8 mouse cellular contexts compared by ENCODE assay signal in genomic region chr8:84794486-84794885, GRCm38 (mm10). TPM values are rescaled to one million over a fixed set of nuclear protein-coding genes. Genes with fewer than 3 reads are reported as not detected.
A peak's percentile ranks its signal among the peaks of the same experiment; 100 is the strongest.
DNase-seq lines count a peak whose midpoint lies in the region; ATAC-seq and TF ChIP-seq lines count a peak whose summit lies in the region.

No protein-coding gene starts in this region.

- no peak overlapping the region for H3K27ac ChIP-seq in forebrain, embryonic 10.5 days
- H3K27ac ChIP-seq in forebrain, embryonic 11.5 days (ENCODE audit: low read depth, low read length), result no peak overlapping the region
- H3K27ac ChIP-seq in lung, embryonic 15.5 days, result peak overlapping the region; percentile 89
- H3K27ac ChIP-seq in heart, postnatal 0 days (ENCODE audit: low read depth), result peak overlapping the region; percentile 40
- H3K27ac ChIP-seq in small intestine, adult 2 months (ENCODE audit: insufficient read depth, low read depth, low read length), result 0 out of 2 replicates have a peak overlapping the region, but pooled peaks have one; percentile 23

- TF ChIP-seq CTCF in heart, postnatal 0 days (IDR thresholded peaks at IDR 0.05; ENCODE audit: low read depth), result no peak
- TF ChIP-seq CTCF in small intestine, adult 2 months (IDR thresholded peaks at IDR 0.05; ENCODE audit: extremely low read depth, insufficient read length, insufficient replicate concordance, low read depth, low read length), result no peak

- ATAC-seq in forebrain, embryonic 11.5 days (replicated peaks; ENCODE audit: low FRiP score), result no peak
- peak; percentile 10; the same call in 1 of the 2 replicates for ATAC-seq in lung, embryonic 15.5 days (ENCODE audit: borderline replicate concordance, extremely low read depth, low FRiP score, low TSS enrichment)
- no peak for ATAC-seq in heart, postnatal 0 days (ENCODE audit: insufficient read depth, low read depth)

- 51% methylated on average over 7 of the region's 7 CpGs for WGBS in forebrain, embryonic 10.5 days
- WGBS in forebrain, embryonic 11.5 days, result 40% methylated on average over 7 of the region's 7 CpGs
- 40% methylated on average over 7 of the region's 7 CpGs for WGBS in lung, embryonic 15.5 days
- WGBS in heart, postnatal 0 days, result 57% methylated on average over 7 of the region's 7 CpGs
- WGBS in small intestine, adult 2 months, result 78% methylated on average over 7 of the region's 7 CpGs

- no peak for TF ChIP-seq POLR2A in small intestine, adult 2 months (IDR thresholded peaks at IDR 0.05; ENCODE audit: low read depth, low read length)

- no peak for TF ChIP-seq EP300 in heart, postnatal 0 days (IDR thresholded peaks at IDR 0.05; ENCODE audit: low read depth)

- peaks cover 100% of the 10 kb centered on the region for H3K27me3 ChIP-seq in forebrain, embryonic 10.5 days (ENCODE audit: poor library complexity, severe bottlenecking)
- peaks cover 72% of the 10 kb centered on the region for H3K27me3 ChIP-seq in forebrain, embryonic 11.5 days (ENCODE audit: control insufficient read depth, insufficient read depth, low read length)
- no peaks in the 10 kb centered on the region for H3K27me3 ChIP-seq in lung, embryonic 15.5 days
- no peaks in the 10 kb centered on the region for H3K27me3 ChIP-seq in heart, postnatal 0 days (ENCODE audit: control insufficient read depth, insufficient read depth, low read length)
- H3K27me3 ChIP-seq in small intestine, adult 2 months (ENCODE audit: control insufficient read depth, insufficient read depth, low read length), result no peaks in the 10 kb centered on the region

- H3K4me1 ChIP-seq in forebrain, embryonic 10.5 days, result peaks cover 32% of the 10 kb centered on the region
- peaks cover 8% of the 10 kb centered on the region; the same call in 1 of the 2 replicates for H3K4me1 ChIP-seq in forebrain, embryonic 11.5 days (replicated peaks; ENCODE audit: control insufficient read depth, insufficient read depth, low read length)
- peaks cover 79% of the 10 kb centered on the region for H3K4me1 ChIP-seq in lung, embryonic 15.5 days
- peaks cover 30% of the 10 kb centered on the region for H3K4me1 ChIP-seq in heart, postnatal 0 days (ENCODE audit: control insufficient read depth, insufficient read depth)
- peaks cover 11% of the 10 kb centered on the region for H3K4me1 ChIP-seq in small intestine, adult 2 months (ENCODE audit: control insufficient read depth, insufficient read depth, insufficient read length, low read length)

- H3K9ac ChIP-seq in forebrain, embryonic 11.5 days (ENCODE audit: low read length), result no peak overlapping the region
- H3K9ac ChIP-seq in lung, embryonic 15.5 days, result 0 out of 2 replicates have a peak overlapping the region, but pooled peaks have one; percentile 8
- no peak overlapping the region for H3K9ac ChIP-seq in heart, postnatal 0 days (replicated peaks; ENCODE audit: low read depth, low read length)

- no peak for DNase-seq in forebrain, embryonic 10.5 days (ENCODE audit: extremely low spot score, low spot score)
- DNase-seq in forebrain, embryonic 11.5 days (ENCODE audit: low spot score), result no peak
- no peak for DNase-seq in lung, postnatal 14 days
- DNase-seq in heart, postnatal 0 days (ENCODE audit: low spot score), result no peak
- DNase-seq in right cerebral cortex, postnatal 36 days (ENCODE audit: low spot score in 2 of 2), result no peak
- no peak for DNase-seq in spleen, adult 12 weeks (ENCODE audit: low spot score)

- no peaks in the 10 kb centered on the region; the same call in 1 of the 2 replicates for H3K36me3 ChIP-seq in forebrain, embryonic 10.5 days (replicated peaks)
- no peaks in the 10 kb centered on the region for H3K36me3 ChIP-seq in forebrain, embryonic 11.5 days (ENCODE audit: control insufficient read depth, insufficient read depth, low read length)
- H3K36me3 ChIP-seq in lung, embryonic 15.5 days, result peaks cover 5% of the 10 kb centered on the region; the same call in 1 of the 2 replicates
- peaks cover 10% of the 10 kb centered on the region; the same call in 1 of the 2 replicates for H3K36me3 ChIP-seq in heart, postnatal 0 days (replicated peaks; ENCODE audit: control insufficient read depth, insufficient read depth, low read length)
- no peaks in the 10 kb centered on the region for H3K36me3 ChIP-seq in small intestine, adult 2 months (ENCODE audit: control insufficient read depth, insufficient read depth, low read length)

- no peak overlapping the region for H3K4me2 ChIP-seq in forebrain, embryonic 11.5 days (ENCODE audit: low read depth, low read length, severe bottlenecking)
- H3K4me2 ChIP-seq in lung, embryonic 15.5 days, result peak overlapping the region; percentile 51
- H3K4me2 ChIP-seq in heart, postnatal 0 days (ENCODE audit: low read depth, low read length), result no peak overlapping the region

- H3K4me3 ChIP-seq in forebrain, embryonic 10.5 days, result peak overlapping the region; percentile 5; the same call in 1 of the 2 replicates
- no peak overlapping the region for H3K4me3 ChIP-seq in forebrain, embryonic 11.5 days (ENCODE audit: low read depth, low read length)
- H3K4me3 ChIP-seq in lung, embryonic 15.5 days, result 0 out of 2 replicates have a peak overlapping the region, but pooled peaks have one; percentile 6
- no peak overlapping the region for H3K4me3 ChIP-seq in heart, postnatal 0 days (ENCODE audit: low read depth, low read length)
- H3K4me3 ChIP-seq in small intestine, adult 2 months (ENCODE audit: low read depth, low read length), result no peak overlapping the region

- no peaks in the 10 kb centered on the region for H3K9me3 ChIP-seq in forebrain, embryonic 10.5 days
- H3K9me3 ChIP-seq in forebrain, embryonic 11.5 days (ENCODE audit: control insufficient read depth, low read length), result no peaks in the 10 kb centered on the region
- H3K9me3 ChIP-seq in lung, embryonic 15.5 days, result no peaks in the 10 kb centered on the region
- no peaks in the 10 kb centered on the region for H3K9me3 ChIP-seq in heart, postnatal 0 days (replicated peaks; ENCODE audit: control insufficient read depth, low read length)

RNA-seq across cellular contexts. Expression of gene Nfix, which starts 5.7 kb away (rescaled TPM):
- 0.46 and 1.8 TPM in 2 replicates for polyA plus RNA-seq in forebrain, embryonic 10.5 days (2016; fragmentation: Nextera tagmentation; extraction: Ambion mirVana)
- polyA plus RNA-seq in forebrain, embryonic 11.5 days (2014; fragmentation: Nextera tagmentation; extraction: Ambion mirVana), result 7.7 and 8.9 TPM in 2 replicates
- polyA plus RNA-seq in lung, embryonic 15.5 days (2015; fragmentation: Nextera tagmentation; extraction: Ambion mirVana), result 39.2 and 42.7 TPM in 2 replicates
- 41.9 and 48.5 TPM in 2 replicates for total RNA-seq in heart, postnatal 0 days (2014; rRNA removed; ENCODE audit: low replicate concordance)
- 18.2 TPM in 2 replicates for polyA plus RNA-seq in heart, postnatal 0 days (2015; fragmentation: Nextera tagmentation; extraction: Ambion mirVana)
- 22.3 and 26.1 TPM in 2 replicates for polyA plus RNA-seq in small intestine, adult 2 months (2012; rRNA removed)

RNA-seq across cellular contexts. Expression of gene Dand5, which starts 28.1 kb away (rescaled TPM):
- 2.9 and 3.5 TPM in 2 replicates for polyA plus RNA-seq in forebrain, embryonic 10.5 days (2016; fragmentation: Nextera tagmentation; extraction: Ambion mirVana)
- 5.5 and 6.4 TPM in 2 replicates for polyA plus RNA-seq in forebrain, embryonic 11.5 days (2014; fragmentation: Nextera tagmentation; extraction: Ambion mirVana)
- polyA plus RNA-seq in lung, embryonic 15.5 days (2015; fragmentation: Nextera tagmentation; extraction: Ambion mirVana), result 6.0 and 6.3 TPM in 2 replicates
- 2.1 and 15.4 TPM in 2 replicates for total RNA-seq in heart, postnatal 0 days (2014; rRNA removed; ENCODE audit: low replicate concordance)
- polyA plus RNA-seq in heart, postnatal 0 days (2015; fragmentation: Nextera tagmentation; extraction: Ambion mirVana), result 6.2 and 8.0 TPM in 2 replicates
- 0.98 and 2.1 TPM in 2 replicates for polyA plus RNA-seq in small intestine, adult 2 months (2012; rRNA removed)

RNA-seq across cellular contexts. Expression of gene Gadd45gip1, which starts 36.8 kb away (rescaled TPM):
- polyA plus RNA-seq in forebrain, embryonic 10.5 days (2016; fragmentation: Nextera tagmentation; extraction: Ambion mirVana), result 49.1 and 49.6 TPM in 2 replicates
- 41.0 and 44.3 TPM in 2 replicates for polyA plus RNA-seq in forebrain, embryonic 11.5 days (2014; fragmentation: Nextera tagmentation; extraction: Ambion mirVana)
- polyA plus RNA-seq in lung, embryonic 15.5 days (2015; fragmentation: Nextera tagmentation; extraction: Ambion mirVana), result 43.4 and 47.0 TPM in 2 replicates
- 47.1 and 49.8 TPM in 2 replicates for total RNA-seq in heart, postnatal 0 days (2014; rRNA removed; ENCODE audit: low replicate concordance)
- 48.1 and 50.0 TPM in 2 replicates for polyA plus RNA-seq in heart, postnatal 0 days (2015; fragmentation: Nextera tagmentation; extraction: Ambion mirVana)
- 50.5 and 64.1 TPM in 2 replicates for polyA plus RNA-seq in small intestine, adult 2 months (2012; rRNA removed)

RNA-seq across cellular contexts. Expression of gene Rad23a, which starts 46.0 kb away (rescaled TPM):
- polyA plus RNA-seq in forebrain, embryonic 10.5 days (2016; fragmentation: Nextera tagmentation; extraction: Ambion mirVana), result 130 and 137 TPM in 2 replicates
- 102 and 110 TPM in 2 replicates for polyA plus RNA-seq in forebrain, embryonic 11.5 days (2014; fragmentation: Nextera tagmentation; extraction: Ambion mirVana)
- polyA plus RNA-seq in lung, embryonic 15.5 days (2015; fragmentation: Nextera tagmentation; extraction: Ambion mirVana), result 112 and 127 TPM in 2 replicates
- 89.2 and 126 TPM in 2 replicates for total RNA-seq in heart, postnatal 0 days (2014; rRNA removed; ENCODE audit: low replicate concordance)
- polyA plus RNA-seq in heart, postnatal 0 days (2015; fragmentation: Nextera tagmentation; extraction: Ambion mirVana), result 111 and 125 TPM in 2 replicates
- 26.4 and 47.5 TPM in 2 replicates for polyA plus RNA-seq in small intestine, adult 2 months (2012; rRNA removed)

RNA-seq across cellular contexts. Expression of gene Calr, which starts 52.2 kb away (rescaled TPM):
- polyA plus RNA-seq in forebrain, embryonic 10.5 days (2016; fragmentation: Nextera tagmentation; extraction: Ambion mirVana), result 735 and 764 TPM in 2 replicates
- polyA plus RNA-seq in forebrain, embryonic 11.5 days (2014; fragmentation: Nextera tagmentation; extraction: Ambion mirVana), result 722 and 731 TPM in 2 replicates
- 1,037 and 1,080 TPM in 2 replicates for polyA plus RNA-seq in lung, embryonic 15.5 days (2015; fragmentation: Nextera tagmentation; extraction: Ambion mirVana)
- 211 and 235 TPM in 2 replicates for total RNA-seq in heart, postnatal 0 days (2014; rRNA removed; ENCODE audit: low replicate concordance)
- polyA plus RNA-seq in heart, postnatal 0 days (2015; fragmentation: Nextera tagmentation; extraction: Ambion mirVana), result 201 and 266 TPM in 2 replicates
- 82.6 and 120 TPM in 2 replicates for polyA plus RNA-seq in small intestine, adult 2 months (2012; rRNA removed)

Comparison
In these comparisons a context has a peak if more than half of its experiments do, and no peak if none do; other contexts are left out.
1. H3K4me3 ChIP-seq: peak in forebrain, embryonic 10.5 days (single experiment) and lung, embryonic 15.5 days (single experiment); none in forebrain, embryonic 11.5 days (single experiment), heart, postnatal 0 days (single experiment) and small intestine, adult 2 months (single experiment).
2. H3K27ac ChIP-seq: peak in lung, embryonic 15.5 days (single experiment), heart, postnatal 0 days (single experiment) and small intestine, adult 2 months (single experiment); none in forebrain, embryonic 10.5 days (single experiment) and forebrain, embryonic 11.5 days (single experiment).